Mouse (Mus musculus) forebrain, embryonic 14.5 days (tissue): ENCODE data around the gene Igf1. TPM values are rescaled to one million over a fixed set of nuclear protein-coding genes. Genes with fewer than 3 reads are reported as not detected.

Experiments used
- ATAC-seq: fragments of 200-750 bp; cut with Nextera tagmentation; 2 replicates; pipeline ENCODE4 v1.8.0; 2017; ENCODE audit warnings: mild to moderate bottlenecking, moderate library complexity
- DNase-seq: peaks from one replicate; pipeline ENCODE4 v3.0.0-alpha.2; 2015; ENCODE audit warnings: low spot score
- H3K27ac ChIP-seq: fragments of 300-500 bp; sonication (generic); 2 replicates; pipeline ENCODE4 v1.5.1; 2014; ENCODE audit warnings: low read depth, mild to moderate bottlenecking, control low read depth, low read length, moderate library complexity
- H3K27me3 ChIP-seq: fragments of 300-500 bp; sonication (generic); replicated peaks from 2 replicates; pipeline ENCODE4 v1.6.1; 2014; ENCODE audit warnings: low read length, control low read depth, mixed read lengths; ENCODE audit not compliant: control insufficient read depth, insufficient read depth
- H3K36me3 ChIP-seq: fragments of 300-500 bp; sonication (generic); 2 replicates; pipeline ENCODE4 v1.6.1; 2014; ENCODE audit warnings: low read length, control low read depth; ENCODE audit not compliant: control insufficient read depth, insufficient read depth
- H3K4me1 ChIP-seq: fragments of 300-500 bp; sonication (generic); 2 replicates; pipeline ENCODE4 v1.6.1; 2014; ENCODE audit warnings: antibody characterized with exemption, low read length, control low read depth; ENCODE audit not compliant: control insufficient read depth, insufficient read depth
- H3K4me2 ChIP-seq: fragments of 300-500 bp; sonication (generic); 2 replicates; pipeline ENCODE4 v1.6.1; 2014; ENCODE audit warnings: mild to moderate bottlenecking, control low read depth, low read length
- H3K4me3 ChIP-seq: fragments of 300-500 bp; sonication (generic); 2 replicates; pipeline ENCODE4 v1.5.1; 2014; ENCODE audit warnings: low read depth, low read length, control low read depth
- H3K9ac ChIP-seq: fragments of 300-500 bp; sonication (generic); 2 replicates; pipeline ENCODE4 v1.6.1; 2014; ENCODE audit warnings: mild to moderate bottlenecking, low read length, control low read depth, moderate library complexity
- H3K9me3 ChIP-seq: fragments of 300-500 bp; sonication (generic); replicated peaks from 2 replicates; pipeline ENCODE4 v1.6.1; 2016; ENCODE audit warnings: low read length, control low read depth, mixed read lengths; ENCODE audit not compliant: control insufficient read depth
- WGBS: fragments of 180-500 bp; shearing (Covaris S2); extraction: QIAGEN DNeasy Blood & Tissue Kit; methylation state at CpG from one replicate; pipeline ENCODE4 v1.1.7; 2014; 5-methylcytosine and 5-hydroxymethylcytosine counted together
- polyA plus RNA-seq: library from polyadenylated mRNA; unstranded; fragments of >200 nt; fragmentation: Nextera tagmentation; extraction: Ambion mirVana; gene quantifications from 2 replicates; pipeline ENCODE4 v1.2.1, GENCODE M21; 2014

The Igf1 gene
- polyA plus RNA-seq, 1 experiment from 2014 or later = 5.0 TPM

DNA sequence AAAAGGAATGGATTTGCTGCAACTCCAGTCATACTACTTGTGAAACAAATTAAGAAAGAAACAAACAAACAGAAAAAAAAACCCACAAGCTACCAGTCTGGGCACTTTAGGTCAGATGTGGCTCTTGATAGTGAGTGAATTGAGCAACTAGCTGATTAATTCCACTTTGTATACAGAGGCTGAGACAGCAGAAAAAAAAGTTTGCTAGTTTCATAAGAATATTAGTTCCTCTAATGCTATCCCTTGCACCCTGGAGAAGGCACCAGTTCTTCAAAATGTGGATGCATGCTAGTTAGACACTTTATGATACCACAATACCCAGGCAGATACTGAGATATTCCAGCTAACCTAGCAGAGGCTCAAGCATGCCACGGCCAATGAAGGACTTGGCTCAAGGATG, 26.0 kb upstream of the Igf1 start:
- Histone ChIP-seq H3K9me3 (no peaks in the 10 kb centered on the region), H3K4me3 (no peak overlapping the region), H3K4me1 (no peaks in the 10 kb centered on the region), H3K4me2 (no peak overlapping the region), H3K36me3 (no peaks in the 10 kb centered on the region), H3K9ac (no peak overlapping the region), H3K27me3 (no peaks in the 10 kb centered on the region), H3K27ac (no peak overlapping the region)
- WGBS = 96% methylated on average over 1 of the region's 1 CpGs
- no peak for ATAC-seq
- no peak for DNase-seq

DNA sequence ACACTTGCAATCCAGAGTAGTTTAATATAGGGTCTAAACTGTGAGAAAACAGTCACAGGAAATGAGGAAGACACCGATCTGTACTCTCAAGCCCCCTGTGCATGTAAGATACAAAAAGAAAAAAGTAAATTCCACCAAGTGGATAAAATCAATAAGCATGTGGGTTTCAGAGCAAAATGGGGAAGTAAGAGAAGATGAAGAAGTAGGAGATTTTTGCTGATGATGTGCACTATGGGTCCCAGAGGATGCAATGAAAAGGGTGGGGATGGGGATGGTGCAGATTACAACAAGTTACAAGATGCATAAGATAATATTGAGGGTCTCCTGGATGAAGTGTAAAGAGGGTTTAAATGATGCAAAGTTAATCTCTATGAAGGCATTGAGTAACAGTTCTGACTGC, 18.6 kb upstream of the Igf1 start:
- H3K27me3 ChIP-seq = no peaks in the 10 kb centered on the region

DNA sequence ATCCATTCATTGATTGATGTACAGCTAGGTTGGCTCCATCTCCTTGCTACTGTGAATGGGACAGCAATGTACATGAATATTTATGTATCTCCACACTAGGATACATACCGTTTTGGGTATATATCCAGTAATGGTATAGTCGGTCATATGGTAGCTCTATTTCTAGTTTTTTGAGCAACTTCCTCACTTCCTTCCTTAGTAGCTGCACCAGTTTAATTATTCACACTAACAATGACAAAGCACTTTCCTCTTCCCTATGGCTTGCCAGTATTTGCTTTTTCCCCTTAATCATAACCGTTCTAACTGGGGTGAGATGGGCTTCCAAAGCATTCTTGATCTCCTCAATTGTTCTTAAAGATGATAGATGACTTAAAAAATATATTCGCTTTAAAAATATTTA, 15.6 kb upstream of the Igf1 start:
- DNase-seq = no peak

More for the DNA sequence above, 18.6 kb upstream of the Igf1 start:
- 94% methylated on average over 1 of the region's 1 CpGs for WGBS
- H3K9me3 ChIP-seq = no peaks in the 10 kb centered on the region
- no peak overlapping the region for H3K9ac ChIP-seq
- ATAC-seq = no peak
- H3K4me2 ChIP-seq = no peak overlapping the region
- no peak for DNase-seq
- no peak overlapping the region for H3K27ac ChIP-seq
- no peaks in the 10 kb centered on the region for H3K36me3 ChIP-seq
- no peaks in the 10 kb centered on the region for H3K4me1 ChIP-seq
- H3K4me3 ChIP-seq = no peak overlapping the region

DNA sequence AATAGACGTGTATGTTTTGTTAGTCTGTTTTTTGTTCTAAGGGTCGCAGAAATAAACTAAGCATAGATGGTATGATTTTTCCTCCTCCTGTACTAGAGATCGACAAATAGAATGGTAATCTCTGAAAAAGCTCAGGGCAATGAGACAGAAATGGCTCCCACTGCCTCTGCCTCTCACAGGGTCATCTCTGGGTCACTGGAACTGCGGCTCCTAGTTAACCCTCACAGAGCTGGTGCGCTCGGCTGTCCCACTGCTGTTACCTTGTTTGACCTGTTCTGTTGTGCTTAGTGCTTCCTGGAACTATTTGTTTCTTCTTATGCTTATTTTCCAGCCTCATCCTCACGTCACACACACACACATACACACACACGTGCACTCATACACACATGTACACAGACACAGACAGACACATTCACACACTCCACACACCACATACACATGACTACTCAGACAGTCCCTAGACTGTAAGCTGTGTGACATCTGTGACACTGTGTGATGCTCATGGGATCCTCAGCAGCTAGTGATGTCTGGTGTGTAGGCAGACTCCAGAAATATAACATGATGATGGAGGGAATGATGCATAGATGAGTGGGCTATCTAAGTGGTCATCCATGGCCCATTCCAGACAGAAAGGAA, 13.0 kb upstream of the Igf1 start:
- Histone ChIP-seq H3K9me3 (no peaks in the 10 kb centered on the region), H3K27ac (no peak overlapping the region), H3K4me2 (no peak overlapping the region), H3K36me3 (no peaks in the 10 kb centered on the region), H3K9ac (no peak overlapping the region), H3K4me3 (no peak overlapping the region), H3K4me1 (no peaks in the 10 kb centered on the region), H3K27me3 (no peaks in the 10 kb centered on the region)
- WGBS = 60% methylated on average over 8 of the region's 8 CpGs
- no peak for DNase-seq
- no peak for ATAC-seq

More for the DNA sequence above, 15.6 kb upstream of the Igf1 start:
- Histone ChIP-seq H3K4me2 (no peak overlapping the region), H3K9ac (no peak overlapping the region), H3K4me3 (no peak overlapping the region), H3K36me3 (no peaks in the 10 kb centered on the region), H3K27ac (no peak overlapping the region), H3K9me3 (no peaks in the 10 kb centered on the region), H3K4me1 (no peaks in the 10 kb centered on the region), H3K27me3 (no peaks in the 10 kb centered on the region)
- ATAC-seq = no peak
- WGBS = 88% methylated on average over 4 of the region's 4 CpGs

DNA sequence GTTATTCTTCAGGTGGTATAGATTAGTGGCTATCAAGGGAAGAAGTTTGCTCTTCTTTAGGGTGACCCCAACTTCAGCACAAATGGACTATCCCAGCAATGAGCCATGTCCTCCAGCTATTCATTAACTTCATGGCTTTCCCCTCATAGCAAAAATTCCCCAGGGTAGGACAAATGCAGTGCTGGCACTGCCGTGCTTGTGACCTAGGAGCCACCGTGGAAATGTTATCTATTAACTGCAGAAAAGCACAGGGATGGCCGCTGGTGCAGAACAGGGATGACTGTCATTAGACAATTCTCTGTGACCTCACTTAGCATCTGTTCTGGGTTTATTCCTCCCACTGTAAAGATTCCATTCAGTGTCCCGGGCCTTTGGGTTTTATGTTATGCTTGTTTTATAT, 10.2 kb upstream of the Igf1 start:
- Histone ChIP-seq H3K4me1 (no peaks in the 10 kb centered on the region), H3K27me3 (no peaks in the 10 kb centered on the region), H3K4me2 (no peak overlapping the region), H3K36me3 (no peaks in the 10 kb centered on the region), H3K4me3 (no peak overlapping the region), H3K27ac (no peak overlapping the region), H3K9ac (no peak overlapping the region), H3K9me3 (no peaks in the 10 kb centered on the region)
- WGBS = 76% methylated on average over 4 of the region's 4 CpGs
- DNase-seq (no peak), ATAC-seq (no peak)

DNA sequence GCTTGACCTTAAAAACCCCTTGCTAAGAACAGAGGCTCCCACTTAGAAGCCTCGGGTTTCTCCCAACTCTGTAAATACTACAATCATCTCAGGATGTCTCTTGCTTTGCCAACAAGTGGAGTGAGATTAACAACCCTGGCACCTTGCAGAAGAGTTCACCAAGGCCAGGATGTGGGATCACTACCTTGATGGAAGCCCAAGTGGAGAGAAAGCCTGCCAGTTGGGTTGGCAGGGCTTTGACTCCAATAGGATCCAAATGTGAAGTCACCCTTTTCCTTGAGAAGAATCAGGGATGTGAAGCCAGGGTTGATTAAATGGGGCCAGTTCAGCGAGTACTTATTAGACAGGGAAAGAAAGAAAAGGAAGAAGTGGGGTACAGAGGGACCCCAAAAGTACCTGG, 9.6 kb upstream of the Igf1 start:
- no peak overlapping the region for H3K27ac ChIP-seq
- DNase-seq (no peak), ATAC-seq (no peak)
- H3K27me3 ChIP-seq = no peaks in the 10 kb centered on the region
- H3K9me3 ChIP-seq = no peaks in the 10 kb centered on the region
- H3K4me2 ChIP-seq = no peak overlapping the region
- H3K9ac ChIP-seq = no peak overlapping the region
- WGBS = 73% methylated on average over 2 of the region's 2 CpGs
- no peaks in the 10 kb centered on the region for H3K4me1 ChIP-seq
- no peaks in the 10 kb centered on the region for H3K36me3 ChIP-seq
- no peak overlapping the region for H3K4me3 ChIP-seq

DNA sequence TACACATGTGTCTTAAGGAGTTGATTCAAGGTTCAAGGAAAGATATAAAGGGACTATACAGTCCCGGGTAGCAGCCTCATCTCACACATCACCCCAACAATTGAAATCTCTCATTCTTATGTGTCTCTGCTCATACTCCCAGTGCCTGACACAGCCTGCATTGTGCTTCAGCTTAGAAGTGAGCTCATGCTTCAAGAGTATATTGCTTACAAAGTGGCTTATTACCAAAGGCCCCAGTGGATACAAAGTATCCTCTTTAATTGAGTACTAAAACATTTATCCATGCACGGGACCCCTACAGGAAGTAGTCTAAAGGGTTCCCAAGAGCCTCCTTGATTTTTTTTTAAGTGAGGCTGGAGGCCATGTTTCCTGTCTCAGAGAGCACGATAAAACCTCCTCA, 6.6 kb upstream of the Igf1 start:
- no peak overlapping the region for H3K9ac ChIP-seq
- no peaks in the 10 kb centered on the region for H3K4me1 ChIP-seq
- H3K27me3 ChIP-seq = no peaks in the 10 kb centered on the region
- H3K36me3 ChIP-seq = no peaks in the 10 kb centered on the region
- ATAC-seq (no peak), DNase-seq (no peak)
- 57% methylated on average over 3 of the region's 3 CpGs for WGBS
- no peak overlapping the region for H3K27ac ChIP-seq
- H3K4me2 ChIP-seq = no peak overlapping the region
- H3K9me3 ChIP-seq = no peaks in the 10 kb centered on the region
- H3K4me3 ChIP-seq = no peak overlapping the region

DNA sequence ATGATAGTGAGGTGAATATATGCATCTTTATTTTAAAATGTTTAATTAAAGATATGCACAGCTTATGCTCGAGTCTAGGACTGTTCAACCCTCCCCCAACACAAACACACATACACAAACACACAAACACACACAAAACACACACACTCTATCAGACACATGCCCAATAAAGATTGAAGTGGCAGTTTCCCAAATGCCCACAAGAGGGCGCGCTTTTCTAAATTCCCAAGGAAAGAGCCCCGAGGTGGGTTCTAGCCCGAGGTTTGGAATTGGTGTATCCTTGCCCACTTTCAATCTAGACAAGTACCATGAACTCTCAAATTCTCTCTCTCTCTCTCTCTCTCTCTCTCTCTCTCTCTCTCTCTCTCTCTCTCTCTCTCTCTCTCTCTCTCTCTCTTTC, 3.7 kb upstream of the Igf1 start:
- WGBS = 0% methylated on average over 5 of the region's 5 CpGs
- Histone ChIP-seq H3K4me1 (no peaks in the 10 kb centered on the region; the same call in 1 of the 2 replicates), H3K9ac (no peak overlapping the region), H3K4me2 (no peak overlapping the region), H3K27ac (no peak overlapping the region), H3K27me3 (0 out of 2 replicates have a peak, but pooled peaks cover 6% of the 10 kb centered on the region), H3K4me3 (no peak overlapping the region), H3K36me3 (no peaks in the 10 kb centered on the region), H3K9me3 (no peaks in the 10 kb centered on the region)
- ATAC-seq (peak; percentile 68), DNase-seq (peak; percentile 68)

DNA sequence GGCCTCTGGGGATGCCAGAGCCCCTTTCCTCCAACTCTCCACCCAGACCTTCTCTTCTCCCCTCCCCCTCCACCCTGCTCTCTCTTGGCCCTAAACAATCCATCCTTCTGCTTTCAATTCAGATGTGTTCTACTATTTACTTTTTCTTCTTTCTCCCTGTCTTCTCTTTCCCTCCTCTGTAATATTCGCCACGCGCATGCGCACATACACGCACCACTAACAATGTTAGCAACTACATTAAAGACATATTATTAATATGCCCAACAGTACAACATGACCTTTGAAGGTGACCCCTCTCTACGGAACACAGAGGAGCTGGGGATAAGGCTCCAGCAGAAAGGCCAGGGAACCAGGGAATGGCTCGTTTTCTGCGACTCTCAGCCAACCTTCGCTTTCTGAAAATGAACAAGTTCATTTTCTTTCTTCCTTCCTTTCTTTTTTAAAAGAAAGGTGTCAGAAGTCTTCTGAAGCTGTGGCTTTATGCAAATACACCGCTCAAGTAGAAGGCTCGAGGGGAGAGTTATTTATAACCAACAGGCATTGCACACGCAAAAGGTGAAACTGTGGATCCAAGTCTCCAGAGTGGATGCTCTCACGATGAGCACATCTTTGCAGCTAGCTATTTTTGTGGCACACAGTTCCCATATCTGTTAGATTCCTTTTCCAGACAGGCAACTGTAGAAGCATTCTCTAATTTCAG, 2.5 kb upstream of the Igf1 start:
- no peak overlapping the region for H3K27ac ChIP-seq
- no peaks in the 10 kb centered on the region for H3K9me3 ChIP-seq
- no peak overlapping the region for H3K4me2 ChIP-seq
- no peaks in the 10 kb centered on the region; the same call in 1 of the 2 replicates for H3K4me1 ChIP-seq
- H3K9ac ChIP-seq = no peak overlapping the region
- H3K27me3 ChIP-seq = 0 out of 2 replicates have a peak, but pooled peaks cover 6% of the 10 kb centered on the region
- ATAC-seq = no peak
- no peaks in the 10 kb centered on the region for H3K36me3 ChIP-seq
- H3K4me3 ChIP-seq = no peak overlapping the region
- 85% methylated on average over 13 of the region's 13 CpGs for WGBS
- DNase-seq = no peak
